Mouse (Mus musculus): ENCODE measurements at regions not wholly inside any gene's neighbourhood (a gene's known extent, or its start where the extent isn't known, plus 50 kb on each side); places are given as distances from the start of the nearest gene placed in this dataset.

GRCm38 (mm10) chrX:49387439-49387838 is 76.3 kb upstream of the Arhgap36 start:
- DNase-seq (ENCODE audit: low spot score) (no peak), ATAC-seq (ENCODE audit: insufficient number of reproducible peaks, low FRiP score, low TSS enrichment, low read depth) (no peak)
- H3K9me3 ChIP-seq (ENCODE audit: control insufficient read depth, low read length), result no peaks in the 10 kb centered on the region
- H3K4me2 ChIP-seq (ENCODE audit: low read depth, severe bottlenecking), result no peak overlapping the region
- 32% methylated on average over 7 of the region's 7 CpGs for WGBS
- no peak overlapping the region for H3K4me3 ChIP-seq (ENCODE audit: low read depth, low read length)
- no peaks in the 10 kb centered on the region for H3K36me3 ChIP-seq (ENCODE audit: control insufficient read depth, insufficient read depth, low read length)
- no peaks in the 10 kb centered on the region for H3K27me3 ChIP-seq (ENCODE audit: control insufficient read depth, insufficient read depth, low read length)
- no peak overlapping the region for H3K27ac ChIP-seq (replicated peaks; ENCODE audit: low read depth, low read length)
- no peak overlapping the region for H3K9ac ChIP-seq (ENCODE audit: low read length)
- no peaks in the 10 kb centered on the region for H3K4me1 ChIP-seq (ENCODE audit: control insufficient read depth, insufficient read depth, low read length)

- H3K27ac ChIP-seq (replicated peaks; ENCODE audit: low read depth, low read length), result no peak overlapping the region
- H3K4me3 ChIP-seq (ENCODE audit: low read depth, low read length), result no peak overlapping the region
- 28% methylated on average over 8 of the region's 8 CpGs for WGBS
- no peaks in the 10 kb centered on the region for H3K4me1 ChIP-seq (ENCODE audit: control insufficient read depth, insufficient read depth, low read length)
- no peak overlapping the region for H3K4me2 ChIP-seq (ENCODE audit: low read depth, severe bottlenecking)
- H3K9me3 ChIP-seq (ENCODE audit: control insufficient read depth, low read length), result no peaks in the 10 kb centered on the region
- no peaks in the 10 kb centered on the region for H3K27me3 ChIP-seq (ENCODE audit: control insufficient read depth, insufficient read depth, low read length)
- H3K9ac ChIP-seq (ENCODE audit: low read length), result no peak overlapping the region
- no peaks in the 10 kb centered on the region for H3K36me3 ChIP-seq (ENCODE audit: control insufficient read depth, insufficient read depth, low read length)
- DNase-seq (ENCODE audit: low spot score), result peak; percentile 53
- no peak for ATAC-seq (ENCODE audit: insufficient number of reproducible peaks, low FRiP score, low TSS enrichment, low read depth)
Measured at GRCm38 (mm10) chrX:49377067-49377466, 86.7 kb upstream of the Arhgap36 start.

- Histone ChIP-seq H3K36me3 (ENCODE audit: control insufficient read depth, insufficient read depth, low read length) (no peaks in the 10 kb centered on the region), H3K4me1 (ENCODE audit: control insufficient read depth, insufficient read depth, low read length) (no peaks in the 10 kb centered on the region), H3K27ac (replicated peaks; ENCODE audit: low read depth, low read length) (no peak overlapping the region), H3K27me3 (ENCODE audit: control insufficient read depth, insufficient read depth, low read length) (no peaks in the 10 kb centered on the region), H3K4me3 (ENCODE audit: low read depth, low read length) (no peak overlapping the region), H3K9ac (ENCODE audit: low read length) (no peak overlapping the region), H3K9me3 (ENCODE audit: control insufficient read depth, low read length) (no peaks in the 10 kb centered on the region), H3K4me2 (ENCODE audit: low read depth, severe bottlenecking) (no peak overlapping the region)
- 60% methylated on average over 2 of the region's 2 CpGs for WGBS
- ATAC-seq (ENCODE audit: insufficient number of reproducible peaks, low FRiP score, low TSS enrichment, low read depth), result no peak
- DNase-seq (ENCODE audit: low spot score), result no peak
Measured at GRCm38 (mm10) chrX:49370384-49370783, 82.3 kb upstream of the Enox2 start.

GRCm38 (mm10) chrX:49369404-49369803 is 81.3 kb upstream of the Enox2 start:
- WGBS, result 66% methylated on average over 9 of the region's 9 CpGs
- DNase-seq (ENCODE audit: low spot score) (no peak), ATAC-seq (ENCODE audit: insufficient number of reproducible peaks, low FRiP score, low TSS enrichment, low read depth) (no peak)
- H3K4me1 ChIP-seq (ENCODE audit: control insufficient read depth, insufficient read depth, low read length), result no peaks in the 10 kb centered on the region
- H3K9me3 ChIP-seq (ENCODE audit: control insufficient read depth, low read length), result no peaks in the 10 kb centered on the region
- H3K4me2 ChIP-seq (ENCODE audit: low read depth, severe bottlenecking), result no peak overlapping the region
- no peak overlapping the region for H3K9ac ChIP-seq (ENCODE audit: low read length)
- H3K4me3 ChIP-seq (ENCODE audit: low read depth, low read length), result no peak overlapping the region
- H3K27me3 ChIP-seq (ENCODE audit: control insufficient read depth, insufficient read depth, low read length), result no peaks in the 10 kb centered on the region
- no peaks in the 10 kb centered on the region for H3K36me3 ChIP-seq (ENCODE audit: control insufficient read depth, insufficient read depth, low read length)
- no peak overlapping the region for H3K27ac ChIP-seq (replicated peaks; ENCODE audit: low read depth, low read length)

GRCm38 (mm10) chrX:49346451-49346850 is 58.4 kb upstream of the Enox2 start:
- Histone ChIP-seq H3K4me2 (ENCODE audit: low read depth, severe bottlenecking) (no peak overlapping the region), H3K4me1 (ENCODE audit: control insufficient read depth, insufficient read depth, low read length) (no peaks in the 10 kb centered on the region), H3K36me3 (ENCODE audit: control insufficient read depth, insufficient read depth, low read length) (no peaks in the 10 kb centered on the region), H3K27me3 (ENCODE audit: control insufficient read depth, insufficient read depth, low read length) (no peaks in the 10 kb centered on the region), H3K27ac (replicated peaks; ENCODE audit: low read depth, low read length) (no peak overlapping the region), H3K4me3 (ENCODE audit: low read depth, low read length) (no peak overlapping the region), H3K9me3 (ENCODE audit: control insufficient read depth, low read length) (no peaks in the 10 kb centered on the region), H3K9ac (ENCODE audit: low read length) (no peak overlapping the region)
- no peak for DNase-seq (ENCODE audit: low spot score)
- no peak for ATAC-seq (ENCODE audit: insufficient number of reproducible peaks, low FRiP score, low TSS enrichment, low read depth)

Data from limb, embryonic 11.5 days (tissue).